Mouse (Mus musculus): ENCODE measurements around the gene Urb2. TPM values are rescaled to one million over a fixed set of nuclear protein-coding genes. Genes with fewer than 3 reads are reported as not detected.
A peak's percentile ranks its signal among the peaks of the same experiment; 100 is the strongest.

The Urb2 gene
- polyA plus RNA-seq, 1 experiment from 2014 or later, result 11.6 TPM

GRCm38 (mm10) chr8:124045856-124046255 is 24.5 kb downstream of the Urb2 start:
- DNase-seq (ENCODE audit: low read depth, low spot score) (no peak), ATAC-seq (no peak)
- no peak for TF ChIP-seq CTCF (IDR thresholded peaks at IDR 0.05)
- CTCF ChIA-PET, result no interaction called here
- in situ Hi-C loops (cut with MboI; ENCODE audit: low pct_unique_long_range_greater_than_20kb), result no loop called here
- POLR2A ChIA-PET, result no interaction called here
- H3K27me3 ChIP-seq, result no peaks in the 10 kb centered on the region

GRCm38 (mm10) chr8:124052110-124052509 is 30.8 kb downstream of the Urb2 start:
- ATAC-seq (no peak), DNase-seq (ENCODE audit: low read depth, low spot score) (no peak)
- peak; percentile 98 for TF ChIP-seq CTCF (IDR thresholded peaks at IDR 0.05)
- POLR2A ChIA-PET, result no interaction called here
- in situ Hi-C loops (cut with MboI; ENCODE audit: low pct_unique_long_range_greater_than_20kb), result loop anchor here (5.0 kb wide), 2 partner anchors 180 to 295 kb away; partner anchors contain the start of gene Galnt2
- CTCF ChIA-PET, result interaction anchor here (2.2 to 7.9 kb wide), 2 partner anchors 15 to 295 kb away, joined by 10 to 62 read pairs; no protein-coding TSS in a partner anchor
- H3K27me3 ChIP-seq, result no peaks in the 10 kb centered on the region

GRCm38 (mm10) chr8:124052568-124052967 is 31.3 kb downstream of the Urb2 start:
- TF ChIP-seq CTCF (IDR thresholded peaks at IDR 0.05), result no peak
- H3K27me3 ChIP-seq, result no peaks in the 10 kb centered on the region
- in situ Hi-C loops (cut with MboI; ENCODE audit: low pct_unique_long_range_greater_than_20kb), result loop anchor here (5.0 kb wide), 2 partner anchors 180 to 295 kb away; partner anchors contain the start of gene Galnt2
- CTCF ChIA-PET, result interaction anchor here (0.9 to 7.9 kb wide), 3 partner anchors 15 to 295 kb away, joined by 3 to 62 read pairs (median 10); no protein-coding TSS in a partner anchor
- DNase-seq (ENCODE audit: low read depth, low spot score), result no peak
- POLR2A ChIA-PET, result interaction anchor here (0.6 kb wide), 1 partner anchor 255 kb away, joined by 3 read pairs; no protein-coding TSS in a partner anchor
- ATAC-seq, result no peak

- no peak for DNase-seq (ENCODE audit: low read depth, low spot score)
- in situ Hi-C loops (cut with MboI; ENCODE audit: low pct_unique_long_range_greater_than_20kb), result no loop called here
- POLR2A ChIA-PET, result no interaction called here
- H3K27me3 ChIP-seq, result no peaks in the 10 kb centered on the region
- no peak for TF ChIP-seq CTCF (IDR thresholded peaks at IDR 0.05)
- no peak for ATAC-seq
- CTCF ChIA-PET, result no interaction called here
These were observed 35.7 kb downstream of the Urb2 start for GRCm38 (mm10) chr8:124056832-124057655.

- no peak for ATAC-seq
- DNase-seq (ENCODE audit: low read depth, low spot score), result no peak
- H3K27me3 ChIP-seq, result no peaks in the 10 kb centered on the region
- in situ Hi-C loops (cut with MboI; ENCODE audit: low pct_unique_long_range_greater_than_20kb), result no loop called here
- CTCF ChIA-PET, result interaction anchor here (1.1 to 1.8 kb wide), 5 partner anchors 8 to 285 kb away, joined by 3 to 10 read pairs (median 3); no protein-coding TSS in a partner anchor
- POLR2A ChIA-PET, result interaction anchor here (0.7 kb wide), 1 partner anchor 212 kb away, joined by 4 read pairs; no protein-coding TSS in a partner anchor
- no peak for TF ChIP-seq CTCF (IDR thresholded peaks at IDR 0.05)
These were observed 45.2 kb downstream of the Urb2 start for GRCm38 (mm10) chr8:124066325-124067058.

GRCm38 (mm10) chr8:124067059-124067750 is 45.9 kb downstream of the Urb2 start:
- ChIA-PET POLR2A (interaction anchor here (0.7 to 1.5 kb wide), 2 partner anchors 211 to 277 kb away, joined by 3 to 4 read pairs; no protein-coding TSS in a partner anchor), CTCF (interaction anchor here (1.1 to 1.8 kb wide), 6 partner anchors 11 to 284 kb away, joined by 3 to 10 read pairs (median 3); no protein-coding TSS in a partner anchor)
- ATAC-seq (peak; percentile 82), DNase-seq (ENCODE audit: low read depth, low spot score) (peak; percentile 84)
- H3K27me3 ChIP-seq, result no peaks in the 10 kb centered on the region
- in situ Hi-C loops (cut with MboI; ENCODE audit: low pct_unique_long_range_greater_than_20kb), result no loop called here
- TF ChIP-seq CTCF (IDR thresholded peaks at IDR 0.05), result no peak

GRCm38 (mm10) chr8:124070363-124071324 is 49.3 kb downstream of the Urb2 start:
- POLR2A ChIA-PET, result interaction anchor here (0.5 kb wide), 1 partner anchor 247 kb away, joined by 3 read pairs; no protein-coding TSS in a partner anchor
- no peak for ATAC-seq
- no peaks in the 10 kb centered on the region for H3K27me3 ChIP-seq
- CTCF ChIA-PET, result interaction anchor here (0.9 to 1.3 kb wide), 3 partner anchors 15 to 277 kb away, joined by 3 to 4 read pairs (median 3); no protein-coding TSS in a partner anchor
- DNase-seq (ENCODE audit: low read depth, low spot score), result no peak
- in situ Hi-C loops (cut with MboI; ENCODE audit: low pct_unique_long_range_greater_than_20kb), result no loop called here
- TF ChIP-seq CTCF (IDR thresholded peaks at IDR 0.05), result no peak

- H3K27me3 ChIP-seq, result no peaks in the 10 kb centered on the region
- no peak for ATAC-seq
- in situ Hi-C loops (cut with MboI; ENCODE audit: low pct_unique_long_range_greater_than_20kb), result no loop called here
- ChIA-PET CTCF (no interaction called here), POLR2A (no interaction called here)
- no peak for DNase-seq (ENCODE audit: low read depth, low spot score)
- no peak for TF ChIP-seq CTCF (IDR thresholded peaks at IDR 0.05)
These were observed 54.7 kb downstream of the Urb2 start for GRCm38 (mm10) chr8:124075977-124076376.

GRCm38 (mm10) chr8:124076416-124076815 is 55.1 kb downstream of the Urb2 start:
- ATAC-seq (no peak), DNase-seq (ENCODE audit: low read depth, low spot score) (no peak)
- TF ChIP-seq CTCF (IDR thresholded peaks at IDR 0.05), result no peak
- ChIA-PET POLR2A (no interaction called here), CTCF (no interaction called here)
- in situ Hi-C loops (cut with MboI; ENCODE audit: low pct_unique_long_range_greater_than_20kb), result no loop called here
- no peaks in the 10 kb centered on the region for H3K27me3 ChIP-seq

Data from Patski (cell line).